Mouse (Mus musculus): ENCODE measurements around the gene Sec61g. TPM values are rescaled to one million over a fixed set of nuclear protein-coding genes. Genes with fewer than 3 reads are reported as not detected.
"Not testable (repeated sequence)": the region's sequence is repeated elsewhere in the genome, so short reads cannot be mapped to it uniquely, and the experiment has no call there.

The Sec61g gene
- polyA plus RNA-seq, 1 experiment: 22.4 TPM

GRCm38 (mm10) chr11:16525724-16526123, 17.4 kb upstream of the Sec61g start:
- H3K36me3 ChIP-seq (ENCODE audit: control insufficient read depth, insufficient read depth): no peaks in the 10 kb centered on the region
- no peaks in the 10 kb centered on the region for H3K27me3 ChIP-seq (ENCODE audit: control insufficient read depth, insufficient read depth, insufficient read length)
- H3K4me3 ChIP-seq: no peak overlapping the region
- H3K79me2 ChIP-seq (ENCODE audit: control insufficient read depth, insufficient read depth): no peaks in the 10 kb centered on the region
- no peak for TF ChIP-seq E2F4 (IDR thresholded peaks at IDR 0.05; ENCODE audit: insufficient read depth)
- no peak for TF ChIP-seq POLR2AphosphoS2 (IDR thresholded peaks at IDR 0.05; ENCODE audit: insufficient read length, low read depth)
- TF ChIP-seq REST (IDR thresholded peaks at IDR 0.05; ENCODE audit: insufficient read depth, insufficient read length): no peak
- TF ChIP-seq MAX (IDR thresholded peaks at IDR 0.05; ENCODE audit: low read depth): no peak
- no peak for TF ChIP-seq TCF12 (IDR thresholded peaks at IDR 0.05; ENCODE audit: insufficient read depth, poor library complexity, severe bottlenecking)
- no peak for TF ChIP-seq TCF3 (IDR thresholded peaks at IDR 0.05; ENCODE audit: insufficient read length, low read depth)
- no peak overlapping the region for H3K4me2 ChIP-seq (ENCODE audit: low read depth)
- H3ac ChIP-seq (ENCODE audit: control insufficient read depth, insufficient read length): no peak overlapping the region

DNA sequence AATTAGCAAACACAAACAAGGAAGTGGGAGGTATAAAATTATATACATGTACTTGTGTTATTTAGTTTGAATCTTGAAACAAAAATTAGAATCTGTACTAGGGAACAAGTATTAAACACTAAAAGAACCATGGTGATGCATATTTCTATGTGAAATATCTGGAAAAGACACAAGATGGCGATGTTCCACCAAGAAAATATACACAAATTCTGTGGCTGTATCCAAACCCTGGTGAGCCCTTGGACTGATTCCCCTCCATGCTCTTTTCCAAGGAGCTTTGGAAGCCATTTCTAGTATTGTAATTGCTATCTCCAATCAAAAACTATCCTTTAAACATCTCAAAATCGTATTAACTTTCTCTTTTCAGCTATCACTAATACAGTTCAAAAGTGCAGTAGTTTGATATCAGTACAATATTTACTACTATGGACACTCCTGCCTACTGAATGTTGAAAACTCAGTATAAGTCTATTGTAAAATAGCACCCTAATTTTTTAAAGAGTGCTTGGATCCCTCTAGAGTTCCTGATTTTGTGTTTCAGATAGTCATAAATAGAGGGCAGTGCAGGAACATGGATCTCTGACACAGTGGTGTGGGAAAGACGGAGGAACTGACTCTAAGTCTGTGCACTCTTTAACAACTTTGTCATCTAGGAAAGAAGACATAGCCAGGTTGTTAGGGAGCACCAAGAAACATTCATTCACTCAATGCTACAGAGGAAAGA, 16.8 kb upstream of the Sec61g start:
- Histone ChIP-seq H3K4me3 (no peak overlapping the region), H3ac (ENCODE audit: control insufficient read depth, insufficient read length) (no peak overlapping the region), H3K27me3 (ENCODE audit: control insufficient read depth, insufficient read depth, insufficient read length) (no peaks in the 10 kb centered on the region), H3K4me2 (ENCODE audit: low read depth) (no peak overlapping the region), H3K79me2 (ENCODE audit: control insufficient read depth, insufficient read depth) (no peaks in the 10 kb centered on the region), H3K36me3 (ENCODE audit: control insufficient read depth, insufficient read depth) (no peaks in the 10 kb centered on the region)
- TF ChIP-seq REST (IDR thresholded peaks at IDR 0.05; ENCODE audit: insufficient read depth, insufficient read length) (no peak), POLR2A (IDR thresholded peaks at IDR 0.05; ENCODE audit: insufficient read length, low read depth) (no peak), E2F4 (IDR thresholded peaks at IDR 0.05; ENCODE audit: insufficient read depth) (no peak), TCF12 (IDR thresholded peaks at IDR 0.05; ENCODE audit: insufficient read depth, poor library complexity, severe bottlenecking) (no peak), POLR2AphosphoS2 (IDR thresholded peaks at IDR 0.05; ENCODE audit: insufficient read length, low read depth) (no peak), MYOG (IDR thresholded peaks at IDR 0.05; ENCODE audit: control insufficient read depth in 1 of 3, insufficient read depth in 1 of 3, insufficient read length in 2 of 3, low read depth in 2 of 3) (no peak), MYOD1 (IDR thresholded peaks at IDR 0.05; ENCODE audit: control insufficient read depth in 1 of 3, insufficient read length in 2 of 3, low read depth in 2 of 3) (no peak), TCF3 (IDR thresholded peaks at IDR 0.05; ENCODE audit: insufficient read length, low read depth) (no peak), SRF (IDR thresholded peaks at IDR 0.05; ENCODE audit: control insufficient read depth, insufficient read length, low read depth) (no peak), MAX (IDR thresholded peaks at IDR 0.05; ENCODE audit: low read depth) (no peak), USF1 (IDR thresholded peaks at IDR 0.05; ENCODE audit: low read depth) (no peak), CEBPB (IDR thresholded peaks at IDR 0.05; ENCODE audit: insufficient read depth, poor library complexity, severe bottlenecking) (no peak)

GRCm38 (mm10) chr11:16515081-16515480, 6.8 kb upstream of the Sec61g start:
- H3K36me3 ChIP-seq (ENCODE audit: control insufficient read depth, insufficient read depth); H3K27me3 ChIP-seq (ENCODE audit: control insufficient read depth, insufficient read depth, insufficient read length); H3K79me2 ChIP-seq (ENCODE audit: control insufficient read depth, insufficient read depth); H3K4me3 ChIP-seq; H3K4me2 ChIP-seq (ENCODE audit: low read depth); H3ac ChIP-seq (ENCODE audit: control insufficient read depth, insufficient read length): not testable (repeated sequence)

GRCm38 (mm10) chr11:16514221-16514620, 5.9 kb upstream of the Sec61g start:
- H3K4me2 ChIP-seq (ENCODE audit: low read depth); H3K4me3 ChIP-seq; H3K79me2 ChIP-seq (ENCODE audit: control insufficient read depth, insufficient read depth); H3K27me3 ChIP-seq (ENCODE audit: control insufficient read depth, insufficient read depth, insufficient read length); H3K36me3 ChIP-seq (ENCODE audit: control insufficient read depth, insufficient read depth); H3ac ChIP-seq (ENCODE audit: control insufficient read depth, insufficient read length): not testable (repeated sequence)

GRCm38 (mm10) chr11:16507385-16508051, 766 bp downstream of the Sec61g start:
- peak overlapping the region; percentile 67 for H3ac ChIP-seq (ENCODE audit: control insufficient read depth, insufficient read length)
- peaks cover 50% of the 10 kb centered on the region for H3K79me2 ChIP-seq (ENCODE audit: control insufficient read depth, insufficient read depth)
- peak overlapping the region; percentile 98 for H3K4me3 ChIP-seq
- H3K27me3 ChIP-seq (ENCODE audit: control insufficient read depth, insufficient read depth, insufficient read length): no peaks in the 10 kb centered on the region
- H3K4me2 ChIP-seq (ENCODE audit: low read depth): peak overlapping the region; percentile 80
- peaks cover 27% of the 10 kb centered on the region for H3K36me3 ChIP-seq (ENCODE audit: control insufficient read depth, insufficient read depth)
- TF ChIP-seq TCF12 (IDR thresholded peaks at IDR 0.05; ENCODE audit: insufficient read depth, poor library complexity, severe bottlenecking): no peak

GRCm38 (mm10) chr11:16505999-16506398, 2.3 kb downstream of the Sec61g start:
- H3K4me3 ChIP-seq: no peak overlapping the region
- H3K79me2 ChIP-seq (ENCODE audit: control insufficient read depth, insufficient read depth): peaks cover 52% of the 10 kb centered on the region
- peak overlapping the region; percentile 80 for H3K4me2 ChIP-seq (ENCODE audit: low read depth)
- peaks cover 38% of the 10 kb centered on the region for H3K36me3 ChIP-seq (ENCODE audit: control insufficient read depth, insufficient read depth)
- no peak overlapping the region for H3ac ChIP-seq (ENCODE audit: control insufficient read depth, insufficient read length)
- TF ChIP-seq MYOD1 (IDR thresholded peaks at IDR 0.05; ENCODE audit: control insufficient read depth in 1 of 3, insufficient read length in 2 of 3, low read depth in 2 of 3): no peak
- TF ChIP-seq SRF (IDR thresholded peaks at IDR 0.05; ENCODE audit: control insufficient read depth, insufficient read length, low read depth): no peak
- no peak for TF ChIP-seq REST (IDR thresholded peaks at IDR 0.05; ENCODE audit: insufficient read depth, insufficient read length)
- no peak for TF ChIP-seq POLR2A (IDR thresholded peaks at IDR 0.05; ENCODE audit: insufficient read length, low read depth)
- TF ChIP-seq USF1 (IDR thresholded peaks at IDR 0.05; ENCODE audit: low read depth): no peak
- TF ChIP-seq TCF12 (IDR thresholded peaks at IDR 0.05; ENCODE audit: insufficient read depth, poor library complexity, severe bottlenecking): no peak
- TF ChIP-seq TCF3 (IDR thresholded peaks at IDR 0.05; ENCODE audit: insufficient read length, low read depth): no peak
- TF ChIP-seq E2F4 (IDR thresholded peaks at IDR 0.05; ENCODE audit: insufficient read depth): no peak
- no peak for TF ChIP-seq CEBPB (IDR thresholded peaks at IDR 0.05; ENCODE audit: insufficient read depth, poor library complexity, severe bottlenecking)
- TF ChIP-seq POLR2AphosphoS2 (IDR thresholded peaks at IDR 0.05; ENCODE audit: insufficient read length, low read depth): no peak
- TF ChIP-seq MAX (IDR thresholded peaks at IDR 0.05; ENCODE audit: low read depth): no peak
- TF ChIP-seq MYOG (IDR thresholded peaks at IDR 0.05; ENCODE audit: control insufficient read depth in 1 of 3, insufficient read depth in 1 of 3, insufficient read length in 2 of 3, low read depth in 2 of 3): no peak
- no peaks in the 10 kb centered on the region for H3K27me3 ChIP-seq (ENCODE audit: control insufficient read depth, insufficient read depth, insufficient read length)

Measured in myocyte (in vitro differentiated cells).